ENCODE assay signal across 8 mouse cellular contexts in the genomic region with DNA sequence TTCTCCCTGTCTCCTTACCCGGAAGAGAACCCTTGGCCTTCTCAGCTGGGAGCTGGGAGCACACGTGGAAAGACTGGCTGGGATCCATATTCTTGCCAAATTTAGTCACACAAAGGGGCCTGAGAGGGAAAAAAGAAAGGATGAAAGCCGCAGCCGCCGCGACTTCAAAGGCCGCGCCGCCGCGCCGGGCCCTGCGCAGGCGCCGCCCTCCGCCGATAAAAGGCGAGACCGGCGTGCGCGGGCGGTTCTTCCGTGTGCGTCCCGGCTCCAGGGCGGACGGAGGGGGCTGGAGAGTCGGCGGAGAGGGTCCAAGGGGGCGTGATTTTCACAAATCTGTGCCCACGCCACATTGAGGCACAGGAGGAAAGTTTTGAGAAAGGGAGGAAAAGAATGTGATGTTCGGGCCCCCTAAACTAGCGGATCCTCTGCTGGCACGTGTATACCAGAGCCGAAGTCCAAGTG. TPM values are rescaled to one million over a fixed set of nuclear protein-coding genes. Genes with fewer than 3 reads are reported as not detected.
DNase-seq lines count a peak whose midpoint lies in the region; ATAC-seq lines count a peak whose summit lies in the region.

No protein-coding gene starts in this region.

- peak; percentile 21 to 27 for DNase-seq in left cerebral cortex, postnatal 25 days (ENCODE audit: low spot score in 2 of 2)
- DNase-seq in left cerebral cortex, adult 9 months (ENCODE audit: low spot score in 2 of 2): no peak
- DNase-seq in adrenal gland, postnatal 4 days (ENCODE audit: low spot score in 2 of 2): peak; percentile 28 to 33
- peak; percentile 68 to 76 for DNase-seq in kidney, postnatal 4 days
- DNase-seq in midbrain, embryonic 11.5 days (ENCODE audit: low spot score, missing footprints): peak; percentile 98
- DNase-seq in testis, postnatal 14 days (ENCODE audit: low spot score): peak; percentile 55
- DNase-seq in cerebellum, adult 11 months: no peak

- peaks cover 40% of the 10 kb centered on the region for H3K4me1 ChIP-seq in midbrain, embryonic 11.5 days (ENCODE audit: control insufficient read depth, insufficient read depth, low read length)

- intact Hi-C loops in left cerebral cortex, postnatal 25 days (cut with DNase I): loop anchor here (5.0 kb wide), 2 partner anchors 1889 to 1909 kb away; a partner anchor contains a TSS

- H3K9me3 ChIP-seq in midbrain, embryonic 11.5 days (ENCODE audit: control insufficient read depth, low read length): no peaks in the 10 kb centered on the region

- no peaks in the 10 kb centered on the region for H3K36me3 ChIP-seq in midbrain, embryonic 11.5 days (ENCODE audit: control insufficient read depth, insufficient read depth, low read length)

- WGBS in midbrain, embryonic 11.5 days: under 1% methylated on average over 36 of the region's 36 CpGs

- peak; percentile 37; the same call in 1 of the 2 replicates for ATAC-seq in granulocyte monocyte progenitor cell, adult 5-6 weeks (replicated peaks; ENCODE audit: poor library complexity, severe bottlenecking)
- peak; percentile 59 for ATAC-seq in midbrain, embryonic 11.5 days (ENCODE audit: low FRiP score)

- H3K27ac ChIP-seq in midbrain, embryonic 11.5 days (ENCODE audit: low read depth, low read length): peak overlapping the region; percentile 54

- H3K4me3 ChIP-seq in midbrain, embryonic 11.5 days (ENCODE audit: low read depth, low read length): peak overlapping the region; percentile 34

- peak overlapping the region; percentile 58 for H3K9ac ChIP-seq in midbrain, embryonic 11.5 days (ENCODE audit: low read length)

- H3K4me2 ChIP-seq in midbrain, embryonic 11.5 days: peak overlapping the region; percentile 75

- peaks cover 35% of the 10 kb centered on the region for H3K27me3 ChIP-seq in midbrain, embryonic 11.5 days (ENCODE audit: control insufficient read depth, insufficient read depth, low read length)

RNA-seq across cellular contexts. Expression of a gene that starts 4.3 kb away (rescaled TPM):
- 1 to 10 TPM; 6.3 to 6.4 TPM for total RNA-seq in left cerebral cortex, postnatal 25 days (2021)
- 10 to 100 TPM; 10.8 to 12.9 TPM for total RNA-seq in adrenal gland, postnatal 4 days (2021)
- total RNA-seq in granulocyte monocyte progenitor cell, adult 5-6 weeks (2014; fragmentation: Nextera tagmentation): not detected in 2 replicates
- total RNA-seq in granulocyte monocyte progenitor cell, adult 5-6 weeks (2017): not detected in 2 replicates
- 66.9 and 67.7 TPM in 2 replicates for polyA plus RNA-seq in midbrain, embryonic 11.5 days (2014; fragmentation: Nextera tagmentation; extraction: Ambion mirVana)

Comparison
In these comparisons a context has a peak if more than half of its experiments do, and no peak if none do; other contexts are left out.
1. DNase-seq: peak in left cerebral cortex, postnatal 25 days (2 of 2), adrenal gland, postnatal 4 days (2 of 2), kidney, postnatal 4 days (2 of 2), midbrain, embryonic 11.5 days (single experiment) and testis, postnatal 14 days (single experiment); none in left cerebral cortex, adult 9 months (0 of 2) and cerebellum, adult 11 months (single experiment).
2. RNA of a gene that starts 4.3 kb away (total RNA-seq): 10.8 to 12.9 TPM in adrenal gland, postnatal 4 days and 6.3 to 6.4 TPM in left cerebral cortex, postnatal 25 days; not detected in granulocyte monocyte progenitor cell, adult 5-6 weeks; every median in the first group is over 4 times any median in the second.